Mouse (Mus musculus): Measurements from ENCODE around the gene Efcc1. TPM values are rescaled to one million over a fixed set of nuclear protein-coding genes. Genes with fewer than 3 reads are reported as not detected.
"Not testable (repeated sequence)": the region's sequence is repeated elsewhere in the genome, so short reads cannot be mapped to it uniquely, and the experiment has no call there.

Efcc1 gene
- polyA plus RNA-seq, 1 experiment from 2014 or later: 0.61 TPM

DNA sequence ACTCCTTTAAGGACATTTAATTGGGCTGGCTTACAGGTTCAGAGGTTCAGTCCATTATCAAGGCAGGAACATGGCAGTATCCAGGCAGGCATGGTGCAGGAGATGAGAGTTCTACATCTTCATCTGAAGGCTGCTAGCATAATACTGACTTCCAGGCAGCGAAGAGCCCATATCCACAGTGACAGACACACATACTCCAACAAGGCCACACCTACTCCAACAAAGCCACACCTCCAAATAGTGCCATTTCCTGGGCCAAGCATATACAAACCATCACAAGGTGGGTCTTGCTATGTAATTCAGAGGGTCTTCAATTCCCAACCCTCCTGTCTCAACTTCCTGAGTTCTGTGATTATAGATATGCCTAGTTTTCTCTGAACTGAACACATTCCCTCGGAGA is 33.6 kb downstream of the Efcc1 start:
- not testable (repeated sequence) for H3K4me3 ChIP-seq; H3K4me1 ChIP-seq; DNase-seq (ENCODE audit: low spot score); H3K36me3 ChIP-seq (replicated peaks); H3K9me3 ChIP-seq; H3K27ac ChIP-seq (replicated peaks); H3K27me3 ChIP-seq (replicated peaks; ENCODE audit: low read depth, poor library complexity, severe bottlenecking)
- WGBS: 94% methylated on average over 2 of the region's 2 CpGs

DNA sequence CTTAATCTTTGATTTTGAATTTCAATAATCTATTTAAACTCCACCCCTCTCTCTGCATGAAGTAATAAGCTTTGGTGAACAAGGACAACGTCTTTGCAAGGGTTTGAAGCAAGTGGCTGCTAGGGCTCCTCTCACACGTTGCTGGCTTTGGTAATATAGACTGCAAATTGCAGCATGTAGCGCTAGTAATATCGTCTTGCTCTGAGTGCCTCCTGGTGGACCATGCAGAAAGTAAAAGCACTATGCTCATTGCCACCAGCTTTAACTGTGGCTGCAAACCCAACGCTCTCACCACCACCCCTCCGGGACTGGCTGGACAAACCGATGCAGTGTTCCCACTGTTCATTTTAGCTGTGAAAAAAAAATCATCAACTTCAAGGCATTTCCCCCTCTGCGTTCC is 40.0 kb downstream of the Efcc1 start:
- 58% methylated on average over 8 of the region's 8 CpGs for WGBS
- H3K36me3 ChIP-seq (replicated peaks): no peaks in the 10 kb centered on the region
- no peak for DNase-seq (ENCODE audit: low spot score)
- H3K4me1 ChIP-seq: no peaks in the 10 kb centered on the region
- H3K9me3 ChIP-seq: peaks cover 7% of the 10 kb centered on the region
- H3K27ac ChIP-seq (replicated peaks): no peak overlapping the region
- H3K27me3 ChIP-seq (replicated peaks; ENCODE audit: low read depth, poor library complexity, severe bottlenecking): no peaks in the 10 kb centered on the region
- H3K4me3 ChIP-seq: no peak overlapping the region

DNA sequence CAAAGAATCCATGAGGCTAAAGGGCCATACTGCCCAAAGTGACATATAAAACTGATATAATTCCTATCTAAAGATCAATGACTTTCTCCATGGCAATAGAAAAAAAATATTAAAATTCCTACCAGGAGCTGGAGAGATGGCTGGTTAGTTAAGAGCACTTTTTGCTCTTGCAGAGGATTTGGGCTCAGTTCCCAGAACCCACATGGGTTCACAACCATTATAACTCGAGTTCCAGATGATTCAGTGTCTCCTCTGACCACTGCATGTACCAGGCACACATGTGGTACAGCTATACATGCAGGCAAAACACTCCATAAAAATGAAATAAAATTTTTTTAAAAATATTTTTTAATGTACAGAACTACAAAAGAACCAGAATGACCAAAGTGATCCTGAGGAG is 43.8 kb downstream of the Efcc1 start:
- Histone ChIP-seq H3K4me1 (no peaks in the 10 kb centered on the region), H3K27me3 (replicated peaks; ENCODE audit: low read depth, poor library complexity, severe bottlenecking) (no peaks in the 10 kb centered on the region), H3K27ac (replicated peaks) (no peak overlapping the region), H3K9me3 (peaks cover 8% of the 10 kb centered on the region; the same call in 1 of the 2 replicates), H3K36me3 (replicated peaks) (no peaks in the 10 kb centered on the region), H3K4me3 (no peak overlapping the region)
- WGBS: 45% methylated on average over 1 of the region's 1 CpGs
- DNase-seq (ENCODE audit: low spot score): no peak

DNA sequence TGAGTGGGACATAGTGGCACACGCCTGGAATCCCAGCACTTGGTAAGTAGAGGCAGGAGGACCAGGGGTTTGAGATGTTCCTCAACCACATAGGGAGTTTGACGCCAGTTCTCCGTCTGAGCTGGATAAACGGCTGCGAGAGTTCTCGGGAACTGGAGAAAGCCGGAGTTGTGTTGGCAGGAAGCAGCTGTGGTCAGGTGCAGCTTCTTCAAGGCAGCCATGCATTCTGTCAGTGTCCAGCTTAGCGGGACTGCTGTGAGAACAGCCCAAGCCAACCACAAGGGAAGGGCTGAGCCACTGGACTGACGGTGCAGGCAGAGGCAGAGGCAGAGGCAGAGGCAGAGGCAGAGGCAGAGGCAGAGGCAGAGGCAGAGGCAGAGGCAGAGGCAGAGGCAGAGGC is 44.2 kb downstream of the Efcc1 start:
- no peak overlapping the region for H3K4me3 ChIP-seq
- WGBS: 88% methylated on average over 9 of the region's 9 CpGs
- no peak for DNase-seq (ENCODE audit: low spot score)
- peaks cover 8% of the 10 kb centered on the region; the same call in 1 of the 2 replicates for H3K9me3 ChIP-seq
- H3K4me1 ChIP-seq: no peaks in the 10 kb centered on the region
- no peak overlapping the region for H3K27ac ChIP-seq (replicated peaks)
- no peaks in the 10 kb centered on the region for H3K27me3 ChIP-seq (replicated peaks; ENCODE audit: low read depth, poor library complexity, severe bottlenecking)
- H3K36me3 ChIP-seq (replicated peaks): no peaks in the 10 kb centered on the region

DNA sequence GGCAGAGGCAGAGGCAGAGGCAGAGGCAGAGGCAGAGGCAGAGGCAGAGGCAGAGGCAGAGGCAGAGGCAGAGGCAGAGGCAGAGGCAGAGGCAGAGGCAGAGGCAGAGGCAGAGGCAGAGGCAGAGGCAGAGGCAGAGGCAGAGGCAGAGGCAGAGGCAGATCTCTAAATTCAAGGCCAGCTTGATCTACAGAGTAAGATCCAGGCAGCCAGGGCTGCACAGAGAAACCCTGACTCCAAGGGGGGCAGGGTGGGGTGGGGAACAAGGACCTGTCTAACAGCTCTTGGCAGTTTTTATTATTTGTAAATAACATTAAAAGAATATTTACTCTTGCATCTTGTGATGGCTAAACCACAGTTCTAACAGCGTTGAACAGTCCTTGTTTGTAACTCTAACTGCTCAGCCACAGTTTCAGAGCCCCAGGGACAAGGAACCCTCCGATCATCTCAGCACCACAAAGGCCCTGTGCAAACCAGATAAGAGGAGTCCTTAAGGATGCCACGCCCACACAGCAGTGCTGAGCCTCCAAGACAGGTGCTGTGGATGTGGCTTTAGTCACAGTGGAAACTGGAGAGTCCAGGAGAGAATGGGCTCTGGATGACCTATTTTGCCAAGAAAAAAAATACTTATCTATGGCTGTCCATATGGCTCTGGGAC is 45.0 kb downstream of the Efcc1 start:
- no peaks in the 10 kb centered on the region for H3K27me3 ChIP-seq (replicated peaks; ENCODE audit: low read depth, poor library complexity, severe bottlenecking)
- no peak overlapping the region for H3K27ac ChIP-seq (replicated peaks)
- H3K4me1 ChIP-seq: no peaks in the 10 kb centered on the region
- H3K9me3 ChIP-seq: peaks cover 8% of the 10 kb centered on the region; the same call in 1 of the 2 replicates
- H3K36me3 ChIP-seq (replicated peaks): no peaks in the 10 kb centered on the region
- WGBS: 72% methylated on average over 3 of the region's 3 CpGs
- no peak for DNase-seq (ENCODE audit: low spot score)
- no peak overlapping the region for H3K4me3 ChIP-seq

DNA sequence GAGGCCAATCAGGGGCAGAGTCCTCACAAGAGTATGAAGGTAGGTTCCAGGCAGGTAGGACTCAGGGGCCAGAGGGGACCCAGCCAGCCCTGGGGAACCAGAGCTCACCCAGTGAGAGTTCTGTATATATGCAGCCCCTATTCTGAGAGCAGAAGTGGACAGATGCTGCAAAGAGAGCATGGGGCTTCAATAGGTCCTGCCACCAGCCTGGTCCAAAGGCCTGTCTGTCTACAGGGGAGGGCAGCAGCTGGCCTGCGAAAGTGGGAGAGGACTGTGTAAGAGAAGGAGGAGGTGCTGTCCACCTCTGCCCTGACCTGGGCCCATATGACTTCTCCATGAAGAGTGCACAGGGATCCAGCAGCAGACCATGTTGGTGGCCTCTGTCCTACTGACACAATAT is 46.0 kb downstream of the Efcc1 start:
- no peak overlapping the region; the same call in 1 of the 2 replicates for H3K27ac ChIP-seq (replicated peaks)
- WGBS: 91% methylated on average over 1 of the region's 1 CpGs
- H3K36me3 ChIP-seq (replicated peaks): no peaks in the 10 kb centered on the region
- H3K4me3 ChIP-seq: no peak overlapping the region
- H3K9me3 ChIP-seq: peaks cover 8% of the 10 kb centered on the region; the same call in 1 of the 2 replicates
- DNase-seq (ENCODE audit: low spot score): no peak
- H3K27me3 ChIP-seq (replicated peaks; ENCODE audit: low read depth, poor library complexity, severe bottlenecking): no peaks in the 10 kb centered on the region
- no peaks in the 10 kb centered on the region for H3K4me1 ChIP-seq

DNA sequence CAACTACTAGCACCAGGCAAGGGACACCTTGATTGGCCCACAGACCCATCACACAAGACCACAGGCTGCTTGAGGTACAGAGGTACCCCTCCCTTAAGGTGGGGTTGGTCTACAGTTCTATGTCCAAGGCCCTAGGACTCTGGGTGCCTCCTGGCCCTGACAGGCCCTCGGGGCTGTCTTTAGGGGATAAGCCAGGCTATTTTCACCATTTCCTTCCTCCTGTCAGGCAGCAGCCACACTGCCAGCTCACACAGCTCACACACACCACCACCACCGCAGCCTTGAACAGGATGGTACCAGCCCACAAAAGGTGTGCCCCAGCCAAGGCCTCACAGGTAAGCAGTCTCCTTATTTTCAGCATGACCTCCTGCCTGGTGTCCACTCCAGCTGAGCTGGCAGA is 47.2 kb downstream of the Efcc1 start, which contains the start of gene Gp9:
Gene Gp9, plus strand, starts transcription at position 231 of the 400 bp plus-strand sequence.
- no peaks in the 10 kb centered on the region for H3K36me3 ChIP-seq (replicated peaks)
- H3K4me3 ChIP-seq: no peak within 1 kb of the TSS
- WGBS: 78% methylated on average over 2 of the region's 2 CpGs
- no peaks in the 10 kb centered on the region for H3K4me1 ChIP-seq
- no peak for DNase-seq (ENCODE audit: low spot score)
- no peak within 1 kb of the TSS; the same call in 1 of the 2 replicates for H3K27ac ChIP-seq (replicated peaks)
- peaks cover 8% of the 10 kb centered on the region; the same call in 1 of the 2 replicates for H3K9me3 ChIP-seq
- H3K27me3 ChIP-seq (replicated peaks; ENCODE audit: low read depth, poor library complexity, severe bottlenecking): no peaks in the 10 kb centered on the region

DNA sequence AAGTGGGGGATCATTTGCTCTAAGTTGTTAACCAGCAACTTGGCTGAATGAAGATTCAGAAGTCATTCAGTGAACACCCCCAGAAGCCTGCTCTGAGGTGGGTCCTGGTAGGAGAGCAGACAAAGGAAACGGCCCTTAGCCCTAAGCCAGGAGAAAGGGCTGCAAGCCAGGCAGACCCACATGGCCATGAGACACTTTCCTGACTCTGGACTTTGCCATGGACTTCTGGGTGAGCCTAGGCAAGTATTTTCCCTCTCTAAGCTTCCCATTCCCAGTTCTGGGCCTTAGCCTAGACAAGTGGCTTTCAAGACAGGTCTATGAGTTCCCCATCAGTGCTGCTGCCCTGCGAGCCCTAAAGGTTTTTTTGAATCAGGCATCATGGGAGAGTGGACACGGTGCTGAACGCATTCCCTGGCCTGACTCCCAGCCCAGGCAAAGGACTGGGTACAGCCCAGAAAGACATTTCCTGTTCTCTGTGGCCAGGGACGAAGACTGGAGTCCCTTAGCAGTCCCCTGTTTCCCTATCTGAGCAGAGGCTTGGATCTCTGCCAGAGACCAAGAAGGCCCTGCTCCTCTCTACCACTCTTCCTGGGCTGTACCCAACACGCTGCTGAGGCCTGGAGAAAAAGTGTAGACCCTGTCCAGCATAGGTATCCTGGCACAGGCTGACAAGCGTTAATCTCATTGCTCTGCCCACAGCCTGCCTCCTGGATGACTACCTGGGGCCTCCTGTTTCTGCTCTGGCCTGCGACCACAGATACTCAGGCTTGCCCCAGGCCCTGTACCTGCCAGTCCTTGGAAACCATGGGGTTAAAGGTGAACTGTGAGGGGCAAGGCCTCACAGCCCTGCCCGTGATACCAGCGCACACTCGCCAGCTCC is 47.9 kb downstream of the Efcc1 start:
- H3K4me1 ChIP-seq: no peaks in the 10 kb centered on the region
- H3K36me3 ChIP-seq (replicated peaks): no peaks in the 10 kb centered on the region
- no peak overlapping the region for H3K27ac ChIP-seq (replicated peaks)
- H3K9me3 ChIP-seq: peaks cover 8% of the 10 kb centered on the region; the same call in 1 of the 2 replicates
- DNase-seq (ENCODE audit: low spot score): no peak
- H3K27me3 ChIP-seq (replicated peaks; ENCODE audit: low read depth, poor library complexity, severe bottlenecking): no peaks in the 10 kb centered on the region
- no peak overlapping the region for H3K4me3 ChIP-seq
- WGBS: 77% methylated on average over 11 of the region's 11 CpGs

DNA sequence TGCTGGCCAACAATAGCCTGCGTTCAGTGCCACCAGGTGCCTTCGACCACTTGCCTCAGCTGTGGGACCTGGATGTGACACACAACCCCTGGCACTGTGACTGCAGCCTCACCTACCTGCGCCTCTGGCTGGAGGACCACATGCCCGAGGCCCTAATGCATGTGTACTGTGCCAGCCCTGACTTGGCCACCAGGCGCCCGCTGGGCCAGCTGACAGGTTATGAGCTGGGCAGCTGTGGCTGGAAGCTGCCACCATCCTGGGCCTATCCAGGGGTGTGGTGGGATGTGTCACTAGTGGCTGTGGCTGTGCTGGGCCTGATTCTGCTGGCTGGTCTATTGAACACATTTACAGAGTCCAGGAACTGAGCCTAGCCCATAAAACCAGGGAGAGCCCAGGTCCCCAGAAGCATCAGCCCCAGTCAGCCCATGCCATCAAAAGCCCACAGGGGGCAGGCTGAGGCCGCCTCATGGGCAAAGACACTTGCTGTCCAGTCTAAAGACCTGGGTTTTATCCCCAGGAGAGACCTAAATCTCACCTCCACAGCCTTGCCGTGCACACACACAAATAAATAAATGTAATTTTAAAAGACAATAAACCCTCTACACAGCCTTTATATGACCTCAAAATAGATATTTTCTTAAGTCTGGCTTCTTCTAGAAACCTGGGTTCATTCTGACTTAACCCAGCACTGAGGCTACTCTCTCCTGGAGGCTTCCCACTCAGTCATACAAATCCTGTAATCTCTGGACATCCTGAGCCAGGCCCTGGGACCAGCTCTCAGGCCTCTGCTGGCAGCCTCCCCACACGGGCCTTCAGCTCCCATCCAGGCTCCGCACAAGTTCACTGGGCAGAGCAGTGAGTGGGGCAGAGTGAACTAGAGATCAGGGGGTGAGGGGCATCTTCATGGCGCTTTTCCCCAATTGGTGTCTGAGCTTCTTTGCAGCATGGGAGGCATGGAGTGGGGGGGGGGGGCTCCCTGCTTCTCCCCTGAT is 48.8 kb downstream of the Efcc1 start:
- Histone ChIP-seq H3K4me3 (no peak overlapping the region), H3K36me3 (replicated peaks) (no peaks in the 10 kb centered on the region), H3K9me3 (peaks cover 8% of the 10 kb centered on the region; the same call in 1 of the 2 replicates), H3K4me1 (no peaks in the 10 kb centered on the region), H3K27me3 (replicated peaks; ENCODE audit: low read depth, poor library complexity, severe bottlenecking) (no peaks in the 10 kb centered on the region), H3K27ac (replicated peaks) (no peak overlapping the region)
- 83% methylated on average over 11 of the region's 11 CpGs for WGBS
- no peak for DNase-seq (ENCODE audit: low spot score)

DNA sequence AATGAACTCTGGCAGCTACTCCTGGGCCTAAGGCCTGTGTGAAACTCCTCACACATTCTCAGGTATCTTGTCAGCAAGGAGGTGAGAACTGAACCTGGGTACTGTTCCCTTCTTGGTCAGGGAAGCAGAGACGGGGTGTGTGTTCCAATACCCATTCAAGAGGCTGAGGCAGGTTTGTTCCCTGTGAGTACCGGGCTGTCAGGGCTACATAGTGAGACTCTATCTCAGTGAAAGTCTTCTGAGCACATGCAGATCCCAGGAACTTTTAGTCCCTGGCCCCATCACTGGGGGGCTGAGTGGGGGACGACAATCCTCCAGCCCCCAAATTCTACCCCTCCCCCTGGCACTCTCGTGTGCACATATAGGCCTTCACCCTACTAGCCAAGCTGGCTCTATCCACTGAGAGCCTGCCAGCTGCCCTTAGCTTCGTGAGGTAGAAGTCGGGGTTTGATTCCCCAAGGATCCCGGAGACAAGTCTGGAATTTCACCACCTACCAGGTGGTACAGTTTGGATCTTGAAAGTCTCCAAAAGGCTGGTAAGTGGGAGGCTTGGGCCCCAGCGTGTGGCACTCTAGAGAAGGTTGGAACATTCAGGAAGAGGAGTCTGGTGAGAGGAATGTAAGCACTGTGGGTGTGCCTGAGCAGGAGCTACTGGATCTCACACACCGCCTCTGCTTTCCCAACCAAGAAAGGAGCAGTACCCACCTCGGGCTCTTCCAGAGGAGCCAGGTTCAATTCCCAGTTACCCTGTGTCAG is 50.1 kb downstream of the Efcc1 start:
- WGBS: 81% methylated on average over 10 of the region's 10 CpGs
- Histone ChIP-seq H3K9me3 (0 out of 2 replicates have a peak, but pooled peaks cover 3% of the 10 kb centered on the region), H3K4me1 (no peaks in the 10 kb centered on the region), H3K27me3 (replicated peaks; ENCODE audit: low read depth, poor library complexity, severe bottlenecking) (no peaks in the 10 kb centered on the region), H3K4me3 (no peak overlapping the region), H3K36me3 (replicated peaks) (no peaks in the 10 kb centered on the region), H3K27ac (replicated peaks) (no peak overlapping the region)
- DNase-seq (ENCODE audit: low spot score): no peak

DNA sequence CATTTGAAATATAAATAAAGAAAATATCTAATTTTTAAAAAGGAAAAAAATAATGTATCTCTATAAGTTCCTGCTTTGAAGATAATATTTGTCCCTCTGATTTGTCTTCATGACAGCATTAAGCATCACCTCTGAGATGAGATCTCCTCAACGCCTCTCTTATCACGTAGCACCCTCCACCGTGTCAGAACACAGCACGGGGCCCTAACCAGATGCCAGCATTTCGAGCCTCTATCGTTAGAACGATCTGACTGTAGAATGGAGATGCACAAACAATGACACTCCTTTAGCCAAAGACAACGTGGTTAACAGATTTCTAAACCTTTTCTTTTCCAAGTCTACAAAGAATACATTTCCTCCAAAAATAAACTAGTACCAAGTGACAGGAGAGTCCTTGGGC is 53.4 kb downstream of the Efcc1 start:
- no peak for DNase-seq (ENCODE audit: low spot score)
- no peaks in the 10 kb centered on the region for H3K4me1 ChIP-seq
- WGBS: 83% methylated on average over 8 of the region's 8 CpGs

More for the DNA sequence above, 53.4 kb downstream of the Efcc1 start:
- H3K27me3 ChIP-seq (replicated peaks; ENCODE audit: low read depth, poor library complexity, severe bottlenecking): no peaks in the 10 kb centered on the region
- H3K9me3 ChIP-seq: no peaks in the 10 kb centered on the region
- no peaks in the 10 kb centered on the region for H3K36me3 ChIP-seq (replicated peaks)
- H3K27ac ChIP-seq (replicated peaks): no peak overlapping the region
- H3K4me3 ChIP-seq: no peak overlapping the region

All from embryonic facial prominence, embryonic 10.5 days (tissue).